Comparison of ENCODE assay signal across 7 mouse cellular contexts in genomic region chr8:22061126-22061525, GRCm38 (mm10). TPM values are rescaled to one million over a fixed set of nuclear protein-coding genes. Genes with fewer than 3 reads are reported as not detected.
DNase-seq lines count a peak whose midpoint lies in the region; ATAC-seq and TF ChIP-seq lines count a peak whose summit lies in the region.

No protein-coding gene starts in this region.

- no peak for TF ChIP-seq CTCF in lung, adult 2 months (IDR thresholded peaks at IDR 0.05; ENCODE audit: insufficient read depth, low read length)

- 1% methylated on average over 3 of the region's 3 CpGs for WGBS in lung, adult 2 months
- 7% methylated on average over 3 of the region's 3 CpGs for WGBS in embryonic facial prominence, embryonic 13.5 days
- 3% methylated on average over 3 of the region's 3 CpGs for WGBS in intestine, embryonic 15.5 days
- WGBS in neural tube, embryonic 13.5 days: 9% methylated on average over 3 of the region's 3 CpGs

- peaks cover 38% of the 10 kb centered on the region for H3K27me3 ChIP-seq in embryonic facial prominence, embryonic 13.5 days
- H3K27me3 ChIP-seq in intestine, embryonic 15.5 days (replicated peaks): peaks cover 8% of the 10 kb centered on the region; the same call in 1 of the 2 replicates
- H3K27me3 ChIP-seq in neural tube, embryonic 13.5 days: peaks cover 12% of the 10 kb centered on the region

- H3K36me3 ChIP-seq in embryonic facial prominence, embryonic 13.5 days: peaks cover 28% of the 10 kb centered on the region
- H3K36me3 ChIP-seq in intestine, embryonic 15.5 days: peaks cover 13% of the 10 kb centered on the region
- peaks cover 27% of the 10 kb centered on the region for H3K36me3 ChIP-seq in neural tube, embryonic 13.5 days

- TF ChIP-seq POLR2A in lung, adult 2 months (IDR thresholded peaks at IDR 0.05; ENCODE audit: borderline replicate concordance, extremely low read depth, low read depth, low read length): no peak

- H3K9me3 ChIP-seq in embryonic facial prominence, embryonic 13.5 days: no peaks in the 10 kb centered on the region
- no peaks in the 10 kb centered on the region for H3K9me3 ChIP-seq in intestine, embryonic 15.5 days
- no peaks in the 10 kb centered on the region for H3K9me3 ChIP-seq in neural tube, embryonic 13.5 days

- no peaks in the 10 kb centered on the region for H3K4me1 ChIP-seq in lung, adult 2 months (ENCODE audit: control insufficient read depth, insufficient read depth, low read length)
- peaks cover 9% of the 10 kb centered on the region for H3K4me1 ChIP-seq in embryonic facial prominence, embryonic 13.5 days
- peaks cover 4% of the 10 kb centered on the region; the same call in 1 of the 2 replicates for H3K4me1 ChIP-seq in intestine, embryonic 15.5 days (replicated peaks)
- H3K4me1 ChIP-seq in neural tube, embryonic 13.5 days (replicated peaks): peaks cover 11% of the 10 kb centered on the region

- H3K4me2 ChIP-seq in embryonic facial prominence, embryonic 13.5 days: peak overlapping the region; percentile 95
- peak overlapping the region; percentile 68 for H3K4me2 ChIP-seq in intestine, embryonic 15.5 days (replicated peaks)
- H3K4me2 ChIP-seq in neural tube, embryonic 13.5 days: peak overlapping the region; percentile 74

- H3K9ac ChIP-seq in embryonic facial prominence, embryonic 13.5 days: peak overlapping the region; percentile 73; the same call in 1 of the 2 replicates
- peak overlapping the region; percentile 30; the same call in 1 of the 2 replicates for H3K9ac ChIP-seq in intestine, embryonic 15.5 days
- peak overlapping the region; percentile 68; the same call in 1 of the 2 replicates for H3K9ac ChIP-seq in neural tube, embryonic 13.5 days

- no peak overlapping the region for H3K27ac ChIP-seq in embryonic facial prominence, embryonic 13.5 days
- H3K27ac ChIP-seq in intestine, embryonic 15.5 days: no peak overlapping the region
- no peak overlapping the region for H3K27ac ChIP-seq in neural tube, embryonic 13.5 days (replicated peaks)

- ATAC-seq in embryonic facial prominence, embryonic 13.5 days (ENCODE audit: insufficient number of reproducible peaks, insufficient read depth, low FRiP score, low TSS enrichment, low read depth): no peak
- ATAC-seq in intestine, embryonic 15.5 days: no peak
- no peak for ATAC-seq in neural tube, embryonic 13.5 days (ENCODE audit: low read depth)

- DNase-seq in lung, adult 2 months: no peak
- DNase-seq in lung, adult 18-20 months: no peak
- DNase-seq in spleen, postnatal 36 days (ENCODE audit: low spot score in 2 of 2): no peak
- no peak for DNase-seq in thymus, postnatal 36 days

- peak overlapping the region; percentile 99 for H3K4me3 ChIP-seq in lung, adult 2 months (replicated peaks; ENCODE audit: extremely low read depth, low read depth, low read length)
- peak overlapping the region; percentile 71 for H3K4me3 ChIP-seq in embryonic facial prominence, embryonic 13.5 days
- peak overlapping the region; percentile 54 for H3K4me3 ChIP-seq in intestine, embryonic 15.5 days (replicated peaks)
- H3K4me3 ChIP-seq in neural tube, embryonic 13.5 days: peak overlapping the region; percentile 64

RNA-seq across cellular contexts. Expression of gene Alg11, which starts 0.6 kb away (rescaled TPM):
- 3.8 and 5.7 TPM in 2 replicates for polyA plus RNA-seq in lung, adult 2 months (2012; rRNA removed)
- 39.1 and 40.8 TPM in 2 replicates for polyA plus RNA-seq in embryonic facial prominence, embryonic 13.5 days (2015; fragmentation: Nextera tagmentation; extraction: Ambion mirVana)
- 29.6 and 30.6 TPM in 2 replicates for polyA plus RNA-seq in intestine, embryonic 15.5 days (2015; fragmentation: Nextera tagmentation; extraction: Ambion mirVana)
- polyA plus RNA-seq in neural tube, embryonic 13.5 days (2015; fragmentation: Nextera tagmentation; extraction: Ambion mirVana): 38.0 and 41.3 TPM in 2 replicates

RNA-seq across cellular contexts. Expression of gene Atp7b, which starts 1.0 kb away (rescaled TPM):
- 20.0 and 21.5 TPM in 2 replicates for polyA plus RNA-seq in lung, adult 2 months (2012; rRNA removed)
- 0.55 and 0.96 TPM in 2 replicates for polyA plus RNA-seq in embryonic facial prominence, embryonic 13.5 days (2015; fragmentation: Nextera tagmentation; extraction: Ambion mirVana)
- 4.5 and 5.9 TPM in 2 replicates for polyA plus RNA-seq in intestine, embryonic 15.5 days (2015; fragmentation: Nextera tagmentation; extraction: Ambion mirVana)
- 0.99 and 1.3 TPM in 2 replicates for polyA plus RNA-seq in neural tube, embryonic 13.5 days (2015; fragmentation: Nextera tagmentation; extraction: Ambion mirVana)
